In genomic region chr11:67581549-67581948, GRCm38 (mm10) we compare ENCODE assay signal across 13 mouse cellular contexts.
A peak's percentile ranks its signal among the peaks of the same experiment; 100 is the strongest.
DNase-seq lines count a peak whose midpoint lies in the region; ATAC-seq lines count a peak whose summit lies in the region.
"Had no signal": no experiment of that assay in that cellular context is flagged by ENCODE, and none has a peak within 500 bp of the region (broad histone marks: within the 10 kb centered on the region; RNA-seq: fewer than 3 reads in every experiment).

No protein-coding gene starts in this region.

- no peak; the same call in 1 of the 2 replicates for ATAC-seq in heart, embryonic 11.5 days (replicated peaks; ENCODE audit: insufficient number of reproducible peaks, low FRiP score, low TSS enrichment)

- no peaks in the 10 kb centered on the region for H3K27me3 ChIP-seq in heart, embryonic 11.5 days (ENCODE audit: control insufficient read depth, insufficient read depth, low read length)
- H3K27me3 ChIP-seq: neural tube, embryonic 13.5 days had no signal

- H3K4me1 ChIP-seq in heart, embryonic 11.5 days (ENCODE audit: control insufficient read depth, insufficient read depth, low read length) = peaks cover 21% of the 10 kb centered on the region

- WGBS in heart, embryonic 11.5 days (ENCODE audit: insufficient replicate concordance) = 35% methylated on average over 7 of the region's 7 CpGs

- H3K9ac ChIP-seq in heart, embryonic 11.5 days (ENCODE audit: low read depth, low read length) = no peak overlapping the region
- H3K9ac ChIP-seq: neural tube, embryonic 13.5 days had no signal

- no peaks in the 10 kb centered on the region for H3K9me3 ChIP-seq in heart, embryonic 11.5 days (replicated peaks; ENCODE audit: control insufficient read depth, low read length)
- H3K9me3 ChIP-seq: neural tube, embryonic 13.5 days had no signal

- DNase-seq in heart, adult 9 months (ENCODE audit: low spot score in 2 of 2) = peak; percentile 55 to 69
- DNase-seq in urinary bladder, postnatal 14 days (ENCODE audit: low spot score) = peak; percentile 59
- DNase-seq in urinary bladder, adult 2 months (ENCODE audit: low spot score) = no peak
- peak; percentile 68 for DNase-seq in lung, postnatal 10 days
- no peak for DNase-seq in adrenal gland, postnatal 36 days
- no peak for DNase-seq in left cerebral cortex, postnatal 14 days (ENCODE audit: low spot score in 2 of 2)
- DNase-seq in T-cell, adult 2 months (ENCODE audit: low spot score) = no peak
- DNase-seq: cerebellum, postnatal 14 days; liver had no signal

- intact Hi-C loops in left cerebral cortex, postnatal 14 days (cut with DNase I) = no loop called here

- H3K4me3 ChIP-seq in heart, embryonic 11.5 days (ENCODE audit: low read depth, low read length) = no peak overlapping the region
- H3K4me3 ChIP-seq: erythroblast, embryonic 14.5 days; neural tube, embryonic 13.5 days had no signal

- no peak overlapping the region for H3K4me2 ChIP-seq in heart, embryonic 11.5 days
- H3K4me2 ChIP-seq: midbrain, embryonic 11.5 days; neural tube, embryonic 13.5 days had no signal

- no peak overlapping the region for H3K27ac ChIP-seq in heart, embryonic 11.5 days (ENCODE audit: low read depth, low read length)
- H3K27ac ChIP-seq: neural tube, embryonic 13.5 days had no signal

- no peaks in the 10 kb centered on the region for H3K36me3 ChIP-seq in heart, embryonic 11.5 days (ENCODE audit: control insufficient read depth, insufficient read depth, low read length)
- H3K36me3 ChIP-seq: neural tube, embryonic 13.5 days had no signal

Comparison
In these comparisons a context has a peak if more than half of its experiments do, and no peak if none do; other contexts are left out.
1. DNase-seq: peak in heart, adult 9 months (2 of 2), urinary bladder, postnatal 14 days (single experiment) and lung, postnatal 10 days (single experiment); none in urinary bladder, adult 2 months (single experiment), adrenal gland, postnatal 36 days (0 of 2), left cerebral cortex, postnatal 14 days (0 of 2) and T-cell, adult 2 months (single experiment).